Mouse (Mus musculus) erythroblast, embryonic 14.5 days (primary cell): ENCODE measurements around the gene Tbc1d22a. TPM values are rescaled to one million over a fixed set of nuclear protein-coding genes. Genes with fewer than 3 reads are reported as not detected.

ENCODE experiments used
- H3K27me3 ChIP-seq: 2 replicates; pipeline ENCODE4 v1.6.1; 2012; ENCODE audit warnings: inconsistent platforms; ENCODE audit not compliant: control insufficient read depth
- H3K36me3 ChIP-seq: 2 replicates; pipeline ENCODE4 v1.6.1; 2012; ENCODE audit warnings: mild to moderate bottlenecking, inconsistent platforms; ENCODE audit not compliant: control insufficient read depth
- H3K4me1 ChIP-seq: 2 replicates; pipeline ENCODE4 v1.6.1; 2012; ENCODE audit warnings: inconsistent platforms; ENCODE audit not compliant: control insufficient read depth
- H3K4me3 ChIP-seq: replicated peaks from 2 replicates; pipeline ENCODE3; 2012; ENCODE audit warnings: moderate library complexity, mild to moderate bottlenecking, inconsistent platforms
- H3K9me3 ChIP-seq: 2 replicates; pipeline ENCODE4 v1.6.1; 2012; ENCODE audit warnings: low read length, inconsistent platforms, mixed read lengths; ENCODE audit not compliant: control insufficient read depth
- GATA1 ChIP-seq: IDR thresholded peaks from 2 replicates; pipeline ENCODE4 v1.6.1; 2012; ENCODE audit warnings: low read length, inconsistent platforms, mixed read lengths
- TAL1 ChIP-seq: IDR thresholded peaks from 3 replicates; pipeline ENCODE4 v1.6.1; 2012; ENCODE audit warnings: low read length, inconsistent platforms, mixed read lengths
- polyA plus RNA-seq: library from polyadenylated mRNA; stranded (reverse); fragments of >175 nt; gene quantifications from 2 replicates; pipeline ENCODE4 v1.2.3, GENCODE M21; 2012

Tbc1d22a gene
- polyA plus RNA-seq, 1 experiment: 0.92 TPM

DNA sequence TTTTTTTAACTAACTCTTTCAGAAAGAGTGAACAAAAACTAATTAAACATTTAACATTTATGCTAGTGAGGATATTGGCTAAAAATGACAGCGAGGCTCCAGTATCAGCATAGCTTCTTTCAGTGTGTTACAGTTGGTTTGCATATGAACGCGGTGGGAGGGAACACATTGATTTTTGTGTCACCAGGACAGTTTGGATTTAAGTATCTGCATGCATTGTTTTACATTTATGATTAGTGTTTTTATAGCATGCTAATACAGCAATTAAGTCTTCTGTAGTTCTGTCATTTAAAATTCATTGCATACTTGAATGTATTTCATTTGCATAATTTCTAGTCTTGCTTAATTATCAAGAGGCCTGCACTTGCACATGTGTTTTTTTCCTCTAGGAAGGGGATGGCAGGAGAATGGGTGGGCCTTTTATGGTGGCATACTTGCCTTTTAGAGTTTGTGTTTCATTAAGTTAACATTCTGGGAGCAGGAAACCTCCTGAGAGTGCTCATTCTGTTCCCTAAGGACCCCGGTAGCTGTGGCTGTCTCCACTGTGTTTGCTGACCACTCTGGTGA is 81.5 kb downstream of the Tbc1d22a start:
- TF ChIP-seq TAL1: no peak
- TF ChIP-seq GATA1: no peak
- Histone ChIP-seq H3K36me3 (peaks cover 3% of the 10 kb centered on the region), H3K4me1 (peaks cover 9% of the 10 kb centered on the region), H3K27me3 (no peaks in the 10 kb centered on the region), H3K4me3 (no peak overlapping the region), H3K9me3 (no peaks in the 10 kb centered on the region)

DNA sequence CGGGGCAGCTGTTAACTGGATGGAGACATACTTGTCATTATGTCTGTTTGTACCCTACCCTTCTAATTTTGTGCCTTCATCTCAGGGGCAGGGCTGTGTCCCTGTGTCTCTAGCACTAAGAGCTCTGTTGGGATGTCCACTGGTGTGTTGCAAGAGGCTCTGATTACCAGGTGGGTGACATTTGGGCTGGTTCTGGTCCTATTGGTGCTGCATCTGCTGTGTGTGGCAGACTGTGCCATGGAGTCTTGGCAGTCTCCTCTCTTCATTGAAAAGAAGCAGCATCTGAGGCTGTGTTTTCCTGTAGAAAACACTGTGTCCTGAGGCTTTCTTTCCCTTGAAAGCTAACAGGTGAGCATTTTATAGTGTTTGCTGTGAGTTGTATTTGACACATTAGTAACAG is 83.0 kb downstream of the Tbc1d22a start:
- Histone ChIP-seq H3K27me3 (no peaks in the 10 kb centered on the region), H3K4me3 (no peak overlapping the region), H3K4me1 (peaks cover 9% of the 10 kb centered on the region), H3K9me3 (no peaks in the 10 kb centered on the region), H3K36me3 (peaks cover 5% of the 10 kb centered on the region)
- TF ChIP-seq TAL1 (no peak), GATA1 (no peak)

DNA sequence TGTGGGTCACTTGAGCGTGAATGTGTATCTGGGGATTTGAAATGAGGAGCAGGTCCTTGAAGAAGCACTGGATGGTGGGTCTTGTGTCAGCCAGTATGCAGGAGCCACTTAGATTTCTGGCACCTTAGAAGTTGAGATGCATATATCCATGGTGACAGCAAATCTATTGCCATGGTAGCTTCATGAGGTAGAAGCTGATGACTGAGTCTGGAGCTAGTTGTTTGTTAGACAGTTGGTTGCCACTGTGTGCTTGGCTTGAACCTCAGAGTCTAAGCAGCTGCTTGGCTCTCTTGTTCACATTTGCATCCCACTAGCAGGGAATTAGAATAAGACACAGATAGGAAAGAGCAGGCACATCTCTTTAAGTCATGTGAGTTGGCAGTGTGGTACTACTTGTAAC is 89.6 kb downstream of the Tbc1d22a start:
- Histone ChIP-seq H3K4me3 (no peak overlapping the region), H3K27me3 (no peaks in the 10 kb centered on the region), H3K4me1 (no peaks in the 10 kb centered on the region), H3K36me3 (peaks cover 5% of the 10 kb centered on the region), H3K9me3 (no peaks in the 10 kb centered on the region)
- TF ChIP-seq GATA1 (no peak), TAL1 (no peak)

DNA sequence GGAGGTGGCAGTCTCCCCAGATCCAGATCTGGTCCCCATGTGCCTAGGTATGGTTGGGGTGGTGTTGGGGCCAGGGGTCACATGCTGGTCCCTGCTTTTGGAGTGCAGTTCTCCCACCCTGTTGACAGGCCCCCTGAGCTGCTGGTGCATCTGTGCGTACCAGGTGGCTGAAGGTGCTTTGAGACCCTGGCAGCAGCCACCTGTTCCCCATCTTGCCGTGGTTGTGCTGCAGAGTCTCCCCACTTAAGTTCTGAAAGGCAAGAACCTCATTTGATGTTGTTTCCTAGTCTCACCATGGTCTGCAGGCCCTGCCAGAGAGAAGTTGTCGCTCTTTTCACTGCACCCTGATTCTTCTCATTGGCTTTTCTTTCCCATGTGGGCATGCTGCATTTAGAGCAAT is 90.6 kb downstream of the Tbc1d22a start:
- Histone ChIP-seq H3K27me3 (no peaks in the 10 kb centered on the region), H3K4me1 (no peaks in the 10 kb centered on the region), H3K36me3 (peaks cover 5% of the 10 kb centered on the region), H3K9me3 (no peaks in the 10 kb centered on the region), H3K4me3 (no peak overlapping the region)
- TF ChIP-seq GATA1: no peak
- TF ChIP-seq TAL1: no peak

DNA sequence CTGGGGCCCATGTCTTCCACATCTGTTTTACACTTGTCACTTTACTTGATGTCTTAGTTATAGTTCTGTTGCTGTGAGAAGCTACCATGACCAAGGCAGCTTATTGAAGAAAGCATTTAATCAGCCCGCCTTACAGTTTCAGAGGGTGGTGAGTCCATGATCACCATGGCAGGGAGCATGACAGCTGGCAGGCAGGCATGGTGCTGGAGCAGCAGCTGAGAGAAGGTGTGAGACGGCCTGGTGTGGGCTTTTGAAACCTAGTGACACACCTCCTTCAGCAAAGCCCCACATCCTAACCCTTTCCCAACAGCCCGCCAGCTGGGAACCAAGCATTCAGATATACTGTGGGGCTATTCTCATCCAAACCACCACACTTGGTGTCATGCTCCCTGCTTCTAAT is 91.0 kb downstream of the Tbc1d22a start:
- H3K4me3 ChIP-seq: no peak overlapping the region
- TF ChIP-seq TAL1: no peak
- TF ChIP-seq GATA1: no peak
- H3K36me3 ChIP-seq: peaks cover 5% of the 10 kb centered on the region
- H3K9me3 ChIP-seq: no peaks in the 10 kb centered on the region
- no peaks in the 10 kb centered on the region for H3K4me1 ChIP-seq
- no peaks in the 10 kb centered on the region for H3K27me3 ChIP-seq

DNA sequence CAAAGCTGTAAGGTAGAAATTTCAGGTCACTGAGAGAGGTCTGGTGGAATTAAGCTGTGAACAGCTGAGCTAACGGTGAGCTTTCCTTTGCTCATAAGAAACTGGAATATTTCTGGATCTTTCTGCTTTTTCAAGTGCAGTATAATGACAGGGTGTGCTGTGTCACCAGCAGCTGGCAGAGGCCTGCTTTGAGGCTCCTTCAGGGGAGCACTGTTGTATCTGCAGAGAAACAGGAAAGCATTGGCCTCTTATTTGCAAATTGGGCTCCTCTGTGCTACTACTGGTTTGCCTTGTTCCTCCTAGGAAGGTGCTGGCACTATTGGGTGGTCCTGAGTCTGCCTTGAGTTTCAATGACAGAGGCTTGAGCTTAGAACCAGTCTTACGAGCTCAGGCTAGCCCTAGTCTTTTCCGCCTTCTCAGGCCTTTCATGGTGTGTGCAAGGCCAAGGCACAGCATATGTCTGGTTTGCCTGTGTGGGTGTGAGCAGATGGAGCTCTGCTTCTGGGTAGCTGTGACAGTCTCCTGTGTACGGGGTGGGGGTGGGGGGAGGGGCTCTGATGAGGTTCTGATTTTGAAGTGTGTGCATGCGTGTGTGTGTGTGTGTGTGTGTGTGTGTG is 95.1 kb downstream of the Tbc1d22a start:
- Histone ChIP-seq H3K36me3 (peaks cover 5% of the 10 kb centered on the region), H3K27me3 (no peaks in the 10 kb centered on the region), H3K9me3 (no peaks in the 10 kb centered on the region), H3K4me1 (no peaks in the 10 kb centered on the region), H3K4me3 (no peak overlapping the region)
- TF ChIP-seq TAL1: no peak
- no peak for TF ChIP-seq GATA1

DNA sequence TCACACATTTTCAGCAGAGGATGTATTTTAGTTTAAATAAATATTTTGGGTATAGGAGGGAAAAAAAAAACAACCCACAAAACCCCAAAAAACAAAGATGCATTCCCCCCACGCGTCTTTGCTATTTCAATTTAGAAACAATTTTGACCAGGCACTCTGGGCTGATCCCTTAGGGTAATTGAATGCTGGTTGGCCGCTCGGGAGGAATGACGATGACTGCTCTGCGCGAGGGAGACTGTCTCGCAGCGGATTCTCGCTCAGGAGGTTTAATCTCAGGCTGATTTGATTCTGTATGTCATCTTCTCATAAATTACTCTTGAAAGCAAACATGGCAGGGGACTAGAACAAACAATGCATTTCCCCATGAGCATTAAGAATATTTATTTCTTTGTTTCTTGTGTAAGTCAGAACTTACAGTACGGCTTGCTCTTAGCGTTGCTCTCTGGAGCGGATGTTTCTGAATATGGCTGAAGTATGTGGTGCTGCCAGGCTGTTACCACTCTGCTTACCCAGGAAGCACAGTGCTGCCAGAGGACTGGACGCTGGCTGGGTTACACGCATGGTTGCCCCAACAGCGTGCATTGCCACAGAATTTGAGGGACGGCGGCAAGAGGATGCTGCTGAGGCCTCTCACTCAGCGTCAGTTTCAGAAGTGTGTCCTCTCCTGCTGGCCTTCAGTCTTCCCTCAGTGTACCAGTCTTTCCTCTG is 106.7 kb downstream of the Tbc1d22a start:
- TF ChIP-seq TAL1 (no peak), GATA1 (no peak)
- no peaks in the 10 kb centered on the region for H3K27me3 ChIP-seq
- no peaks in the 10 kb centered on the region for H3K4me1 ChIP-seq
- H3K36me3 ChIP-seq: peaks cover 6% of the 10 kb centered on the region; the same call in 1 of the 2 replicates
- no peak overlapping the region for H3K4me3 ChIP-seq
- no peaks in the 10 kb centered on the region for H3K9me3 ChIP-seq

DNA sequence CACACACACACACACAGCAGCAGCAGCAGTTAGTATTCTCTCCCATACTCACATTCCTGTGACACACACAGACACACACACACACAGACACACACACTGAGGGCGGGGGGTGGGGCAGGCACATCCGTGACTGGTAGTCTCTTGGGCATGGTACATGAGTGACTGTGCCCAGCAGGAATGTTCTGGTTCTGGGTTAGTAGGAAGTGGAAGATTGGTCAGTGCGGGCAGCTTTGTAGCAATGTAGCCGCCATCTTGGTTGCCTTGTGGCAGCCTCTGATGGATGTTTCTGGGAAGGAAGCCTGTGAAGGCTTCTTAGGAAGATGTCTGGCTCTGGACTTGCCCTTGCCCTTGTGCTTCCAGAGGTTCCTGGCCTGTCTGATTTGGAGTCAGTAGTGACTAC is 112.1 kb downstream of the Tbc1d22a start:
- no peak for TF ChIP-seq GATA1
- no peak for TF ChIP-seq TAL1
- H3K9me3 ChIP-seq: no peaks in the 10 kb centered on the region
- H3K4me3 ChIP-seq: no peak overlapping the region
- no peaks in the 10 kb centered on the region for H3K27me3 ChIP-seq
- no peaks in the 10 kb centered on the region for H3K4me1 ChIP-seq
- H3K36me3 ChIP-seq: peaks cover under 1% of the 10 kb centered on the region; the same call in 1 of the 2 replicates

DNA sequence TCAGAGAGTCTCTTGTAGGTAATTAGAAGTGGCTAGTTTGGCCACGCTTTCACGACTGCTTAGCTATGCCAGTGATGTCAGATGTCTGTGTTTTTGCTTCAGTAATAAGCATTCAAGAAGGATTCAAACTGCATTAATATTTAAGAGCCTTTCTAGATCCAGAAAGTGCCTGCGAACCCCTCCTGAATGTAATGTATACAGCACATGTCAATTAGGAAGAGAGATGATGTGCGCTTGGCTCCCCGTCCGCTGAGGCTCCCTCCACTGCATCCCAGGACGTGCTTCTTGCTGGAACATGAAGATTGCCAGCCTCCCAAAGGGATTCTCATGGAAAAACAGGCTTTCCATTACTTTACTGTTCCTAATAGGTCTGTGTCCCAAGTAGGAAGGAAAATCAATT is 115.7 kb downstream of the Tbc1d22a start:
- H3K4me3 ChIP-seq: no peak overlapping the region
- no peaks in the 10 kb centered on the region for H3K27me3 ChIP-seq
- TF ChIP-seq GATA1: no peak
- no peak for TF ChIP-seq TAL1
- no peaks in the 10 kb centered on the region for H3K36me3 ChIP-seq
- H3K9me3 ChIP-seq: no peaks in the 10 kb centered on the region
- H3K4me1 ChIP-seq: no peaks in the 10 kb centered on the region
